7 mouse cellular contexts compared by ENCODE assay signal in the genomic region with DNA sequence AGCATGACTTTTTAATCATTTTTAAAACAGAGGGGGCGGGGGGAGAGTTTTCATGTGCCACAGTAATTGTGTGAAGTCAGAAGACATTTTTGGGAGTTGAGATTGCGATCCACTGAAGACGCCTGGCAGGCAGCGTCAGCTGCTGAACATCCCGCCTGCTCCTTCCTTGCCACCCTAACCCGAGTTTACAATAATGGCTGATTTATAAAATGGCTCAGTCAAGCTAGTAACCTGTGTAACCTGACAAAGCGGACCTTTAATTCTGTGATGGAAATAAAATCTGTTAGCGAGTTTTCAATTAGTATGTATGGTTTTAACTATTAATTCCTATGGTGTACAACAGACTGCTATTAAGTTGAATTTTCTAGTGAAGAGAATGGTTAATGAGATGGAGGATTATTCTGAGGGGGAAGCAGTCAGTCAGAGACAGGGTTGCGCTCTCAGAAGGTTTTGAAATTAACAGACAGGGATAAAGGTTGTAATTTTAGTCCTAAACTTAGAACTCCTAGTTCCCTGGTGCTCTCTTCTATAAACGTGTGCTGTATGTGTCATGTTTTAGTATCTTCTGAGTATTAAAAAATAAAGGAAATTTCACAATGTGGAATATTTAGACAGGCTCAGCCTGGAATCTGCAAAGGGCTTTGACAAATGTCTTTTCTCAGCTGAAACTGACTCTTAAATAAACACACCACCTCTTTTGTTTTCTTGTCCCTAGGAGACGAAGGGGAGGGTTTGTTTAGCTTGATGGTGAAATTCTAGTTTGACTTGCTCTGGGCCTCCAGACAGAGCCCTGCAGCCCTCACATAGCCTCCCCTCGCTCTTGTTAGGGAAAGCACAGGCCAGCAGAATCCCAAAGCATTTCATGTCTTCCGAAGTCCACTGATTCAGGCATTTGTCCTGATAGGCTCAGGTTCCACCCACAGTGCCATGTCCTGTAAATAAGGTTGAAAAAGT. TPM values are rescaled to one million over a fixed set of nuclear protein-coding genes. Genes with fewer than 3 reads are reported as not detected.
A peak's percentile ranks its signal among the peaks of the same experiment; 100 is the strongest.
DNase-seq lines count a peak whose midpoint lies in the region; ATAC-seq and TF ChIP-seq lines count a peak whose summit lies in the region.

No protein-coding gene starts in this region.

- DNase-seq in limb, embryonic 10.5 days (ENCODE audit: low spot score), result no peak
- DNase-seq in lung, adult 2 months, result no peak
- DNase-seq in stomach, postnatal 0 days (ENCODE audit: low spot score), result peak; percentile 34
- DNase-seq in cerebellum, adult 11-12 months, result no peak
- no peak for DNase-seq in left cerebral cortex, postnatal 14 days (ENCODE audit: low spot score in 2 of 2)

- no peaks in the 10 kb centered on the region for H3K27me3 ChIP-seq in limb, embryonic 12.5 days
- no peaks in the 10 kb centered on the region for H3K27me3 ChIP-seq in limb, embryonic 10.5 days (ENCODE audit: low read depth, poor library complexity, severe bottlenecking)
- no peaks in the 10 kb centered on the region for H3K27me3 ChIP-seq in heart, embryonic 16.5 days (ENCODE audit: control insufficient read depth, insufficient read depth, low read length)
- no peaks in the 10 kb centered on the region for H3K27me3 ChIP-seq in stomach, postnatal 0 days (ENCODE audit: control insufficient read depth, insufficient read depth, low read length)

- 84% methylated on average over 13 of the region's 13 CpGs for WGBS in limb, embryonic 12.5 days
- WGBS in limb, embryonic 10.5 days, result 83% methylated on average over 13 of the region's 13 CpGs
- 73% methylated on average over 13 of the region's 13 CpGs for WGBS in heart, embryonic 16.5 days
- WGBS in lung, adult 2 months, result 55% methylated on average over 13 of the region's 13 CpGs
- 35% methylated on average over 13 of the region's 13 CpGs for WGBS in stomach, postnatal 0 days

- no peaks in the 10 kb centered on the region for H3K9me3 ChIP-seq in limb, embryonic 12.5 days
- H3K9me3 ChIP-seq in limb, embryonic 10.5 days (replicated peaks), result no peaks in the 10 kb centered on the region
- no peaks in the 10 kb centered on the region for H3K9me3 ChIP-seq in heart, embryonic 16.5 days (replicated peaks; ENCODE audit: control insufficient read depth, low read length)
- H3K9me3 ChIP-seq in stomach, postnatal 0 days (ENCODE audit: control insufficient read depth, low read length), result no peaks in the 10 kb centered on the region

- no peak for ATAC-seq in limb, embryonic 12.5 days (ENCODE audit: insufficient number of reproducible peaks, insufficient read depth, low FRiP score, low TSS enrichment, low read depth)
- ATAC-seq in heart, embryonic 16.5 days (replicated peaks; ENCODE audit: extremely low read depth, insufficient read depth, low FRiP score), result no peak
- peak; percentile 72; the same call in 1 of the 2 replicates for ATAC-seq in stomach, postnatal 0 days (ENCODE audit: low FRiP score, low TSS enrichment)

- peak; percentile 22; the same call in 1 of the 2 replicates for TF ChIP-seq POLR2A in lung, adult 2 months (IDR thresholded peaks at IDR 0.05; ENCODE audit: borderline replicate concordance, extremely low read depth, low read depth, low read length)

- intact Hi-C loops in left cerebral cortex, postnatal 14 days (cut with DNase I), result no loop called here

- H3K4me2 ChIP-seq in limb, embryonic 12.5 days, result no peak overlapping the region
- no peak overlapping the region for H3K4me2 ChIP-seq in heart, embryonic 16.5 days (ENCODE audit: low read depth, low read length)
- no peak overlapping the region; the same call in 1 of the 2 replicates for H3K4me2 ChIP-seq in stomach, postnatal 0 days (replicated peaks; ENCODE audit: low read depth)

- peak overlapping the region; percentile 5; the same call in 1 of the 2 replicates for H3K27ac ChIP-seq in limb, embryonic 12.5 days
- H3K27ac ChIP-seq in limb, embryonic 10.5 days, result no peak overlapping the region
- H3K27ac ChIP-seq in heart, embryonic 16.5 days (ENCODE audit: low read length), result peak overlapping the region; percentile 69
- H3K27ac ChIP-seq in stomach, postnatal 0 days (replicated peaks), result peak overlapping the region; percentile 87

- no peaks in the 10 kb centered on the region for H3K4me1 ChIP-seq in limb, embryonic 12.5 days (replicated peaks)
- H3K4me1 ChIP-seq in limb, embryonic 10.5 days, result 0 out of 2 replicates have a peak, but pooled peaks cover 5% of the 10 kb centered on the region
- H3K4me1 ChIP-seq in heart, embryonic 16.5 days (ENCODE audit: control insufficient read depth, insufficient read depth, low read length), result peaks cover 18% of the 10 kb centered on the region
- H3K4me1 ChIP-seq in lung, adult 2 months (ENCODE audit: control insufficient read depth, insufficient read depth, low read length), result peaks cover 13% of the 10 kb centered on the region
- peaks cover 7% of the 10 kb centered on the region; the same call in 1 of the 2 replicates for H3K4me1 ChIP-seq in stomach, postnatal 0 days (replicated peaks; ENCODE audit: control insufficient read depth, insufficient read depth)

- no peak overlapping the region for H3K4me3 ChIP-seq in limb, embryonic 12.5 days (replicated peaks)
- no peak overlapping the region for H3K4me3 ChIP-seq in limb, embryonic 10.5 days
- H3K4me3 ChIP-seq in heart, embryonic 16.5 days (ENCODE audit: low read length), result no peak overlapping the region
- H3K4me3 ChIP-seq in lung, adult 2 months (replicated peaks; ENCODE audit: extremely low read depth, low read depth, low read length), result no peak overlapping the region
- H3K4me3 ChIP-seq in stomach, postnatal 0 days (ENCODE audit: low read depth, low read length), result no peak overlapping the region

- no peak overlapping the region for H3K9ac ChIP-seq in limb, embryonic 12.5 days (replicated peaks)
- no peak overlapping the region; the same call in 1 of the 2 replicates for H3K9ac ChIP-seq in heart, embryonic 16.5 days (ENCODE audit: low read length)
- peak overlapping the region; percentile 18; the same call in 1 of the 2 replicates for H3K9ac ChIP-seq in stomach, postnatal 0 days (ENCODE audit: low read length)

- peaks cover 62% of the 10 kb centered on the region for H3K36me3 ChIP-seq in limb, embryonic 12.5 days
- H3K36me3 ChIP-seq in limb, embryonic 10.5 days, result peaks cover 67% of the 10 kb centered on the region
- H3K36me3 ChIP-seq in heart, embryonic 16.5 days (ENCODE audit: control insufficient read depth, insufficient read depth), result peaks cover 19% of the 10 kb centered on the region
- H3K36me3 ChIP-seq in stomach, postnatal 0 days (ENCODE audit: control insufficient read depth, insufficient read depth, low read length), result peaks cover 3% of the 10 kb centered on the region; the same call in 1 of the 2 replicates

- TF ChIP-seq EP300 in stomach, postnatal 0 days (optimal IDR thresholded peaks at IDR 0.05), result peak; percentile 59

- TF ChIP-seq CTCF in lung, adult 2 months (IDR thresholded peaks at IDR 0.05; ENCODE audit: insufficient read depth, low read length), result no peak
- TF ChIP-seq CTCF in stomach, postnatal 0 days (IDR thresholded peaks at IDR 0.05; ENCODE audit: low read depth), result no peak

RNA-seq across cellular contexts. Expression of gene Trp53bp2, which starts 51.6 kb away (rescaled TPM):
- polyA plus RNA-seq in limb, embryonic 12.5 days (2016; fragmentation: Nextera tagmentation; extraction: Ambion mirVana), result 29.7 and 34.7 TPM in 2 replicates
- polyA plus RNA-seq in limb, embryonic 10.5 days (2016; fragmentation: Nextera tagmentation; extraction: Ambion mirVana), result 34.3 and 37.1 TPM in 2 replicates
- 13.1 and 14.4 TPM in 2 replicates for polyA plus RNA-seq in heart, embryonic 16.5 days (2015; fragmentation: Nextera tagmentation; extraction: Ambion mirVana)
- polyA plus RNA-seq in lung, adult 2 months (2012; rRNA removed), result 43.0 and 65.1 TPM in 2 replicates
- polyA plus RNA-seq in stomach, postnatal 0 days (2015; fragmentation: Nextera tagmentation; extraction: Ambion mirVana), result 9.5 and 10.3 TPM in 2 replicates
- 10 to 100 TPM; 18.7 to 19.0 TPM for total RNA-seq in left cerebral cortex, postnatal 14 days (2021)

RNA-seq across cellular contexts. Expression of gene Capn2, which starts 56.8 kb away (rescaled TPM):
- polyA plus RNA-seq in limb, embryonic 12.5 days (2016; fragmentation: Nextera tagmentation; extraction: Ambion mirVana), result 134 TPM in 2 replicates
- 65.2 and 86.5 TPM in 2 replicates for polyA plus RNA-seq in limb, embryonic 10.5 days (2016; fragmentation: Nextera tagmentation; extraction: Ambion mirVana)
- 91.1 and 91.7 TPM in 2 replicates for polyA plus RNA-seq in heart, embryonic 16.5 days (2015; fragmentation: Nextera tagmentation; extraction: Ambion mirVana)
- 69.0 and 71.5 TPM in 2 replicates for polyA plus RNA-seq in lung, adult 2 months (2012; rRNA removed)
- 54.4 and 55.6 TPM in 2 replicates for polyA plus RNA-seq in stomach, postnatal 0 days (2015; fragmentation: Nextera tagmentation; extraction: Ambion mirVana)
- 10 to 100 TPM; 55.6 to 59.4 TPM for total RNA-seq in left cerebral cortex, postnatal 14 days (2021)
